In the genomic region with DNA sequence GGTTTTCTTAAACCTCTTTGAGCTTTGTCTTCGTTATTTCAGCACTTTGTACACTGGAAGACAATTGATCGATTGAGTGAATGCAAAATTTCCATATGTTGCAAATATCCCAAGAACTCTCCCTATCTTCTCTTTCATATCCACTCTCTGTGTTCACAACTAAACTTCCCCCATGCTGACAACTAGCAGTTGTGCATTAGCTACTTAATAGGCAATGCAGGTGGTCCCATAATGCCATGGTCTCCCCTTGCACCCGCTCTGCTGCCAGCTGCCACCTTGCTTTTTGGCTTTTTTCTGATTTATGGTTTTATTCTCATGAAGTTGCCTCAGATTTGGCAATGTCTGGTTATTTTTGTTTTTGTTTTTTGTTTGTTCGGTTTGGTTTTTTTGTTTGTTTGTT, we compare ENCODE assay signal across 27 mouse cellular contexts.
DNase-seq lines count a peak whose midpoint lies in the region; ATAC-seq lines count a peak whose summit lies in the region.
"Had no signal": no experiment of that assay in that cellular context is flagged by ENCODE, and none has a peak within 500 bp of the region (broad histone marks: within the 10 kb centered on the region; RNA-seq: fewer than 3 reads in every experiment).

No protein-coding gene starts in this region.

- H3K9ac ChIP-seq in forebrain, embryonic 12.5 days, result no peak overlapping the region
- H3K9ac ChIP-seq in forebrain, embryonic 13.5 days, result no peak overlapping the region
- no peak overlapping the region for H3K9ac ChIP-seq in midbrain, embryonic 15.5 days
- no peak overlapping the region for H3K9ac ChIP-seq in neural tube, embryonic 11.5 days (ENCODE audit: low read length)
- H3K9ac ChIP-seq in neural tube, embryonic 15.5 days (replicated peaks), result no peak overlapping the region
- H3K9ac ChIP-seq: embryonic facial prominence, embryonic 13.5 days; heart, embryonic 12.5 days; heart, embryonic 15.5 days; hindbrain, embryonic 14.5 days had no signal

- H3K4me1 ChIP-seq in forebrain, embryonic 12.5 days, result peaks cover 20% of the 10 kb centered on the region
- H3K4me1 ChIP-seq in forebrain, embryonic 13.5 days, result peaks cover 13% of the 10 kb centered on the region
- peaks cover 26% of the 10 kb centered on the region for H3K4me1 ChIP-seq in midbrain, embryonic 10.5 days
- H3K4me1 ChIP-seq in midbrain, embryonic 15.5 days, result 0 out of 2 replicates have a peak, but pooled peaks cover 3% of the 10 kb centered on the region
- peaks cover 10% of the 10 kb centered on the region for H3K4me1 ChIP-seq in neural tube, embryonic 11.5 days (ENCODE audit: control insufficient read depth, insufficient read depth, low read length)
- peaks cover 4% of the 10 kb centered on the region; the same call in 1 of the 2 replicates for H3K4me1 ChIP-seq in neural tube, embryonic 15.5 days
- H3K4me1 ChIP-seq: embryonic facial prominence, embryonic 10.5 days; embryonic facial prominence, embryonic 13.5 days; heart, embryonic 12.5 days; heart, embryonic 15.5 days had no signal

- no peaks in the 10 kb centered on the region for H3K9me3 ChIP-seq in forebrain, embryonic 12.5 days
- H3K9me3 ChIP-seq in forebrain, embryonic 13.5 days (replicated peaks), result no peaks in the 10 kb centered on the region
- no peaks in the 10 kb centered on the region for H3K9me3 ChIP-seq in midbrain, embryonic 10.5 days (replicated peaks)
- no peaks in the 10 kb centered on the region for H3K9me3 ChIP-seq in midbrain, embryonic 15.5 days
- no peaks in the 10 kb centered on the region for H3K9me3 ChIP-seq in neural tube, embryonic 11.5 days (ENCODE audit: control insufficient read depth, low read length)
- H3K9me3 ChIP-seq in neural tube, embryonic 15.5 days (replicated peaks), result no peaks in the 10 kb centered on the region
- H3K9me3 ChIP-seq: embryonic facial prominence, embryonic 10.5 days; embryonic facial prominence, embryonic 13.5 days; heart, embryonic 12.5 days; heart, embryonic 15.5 days had no signal

- peak; percentile 13 for DNase-seq in embryo, embryonic 11 days
- DNase-seq in embryo, embryonic 10.5 days (ENCODE audit: low spot score), result no peak
- DNase-seq in midbrain, embryonic 10.5 days (ENCODE audit: low spot score), result no peak
- no peak for DNase-seq in neural tube, embryonic 11.5 days (ENCODE audit: low spot score)
- DNase-seq: adrenal gland, adult 8-10 months; adrenal gland, postnatal 25 days; cerebellum, adult 18-20 months; cerebellum, adult 9-10 months; cerebellum, postnatal 14 days; gastrocnemius, postnatal 25 days; heart, adult 18-20 months; heart, postnatal 10 days; heart, postnatal 36 days had no signal

- no peaks in the 10 kb centered on the region for H3K27me3 ChIP-seq in forebrain, embryonic 12.5 days
- H3K27me3 ChIP-seq in forebrain, embryonic 13.5 days, result no peaks in the 10 kb centered on the region
- H3K27me3 ChIP-seq in midbrain, embryonic 10.5 days (ENCODE audit: low read depth, poor library complexity, severe bottlenecking), result no peaks in the 10 kb centered on the region
- no peaks in the 10 kb centered on the region for H3K27me3 ChIP-seq in midbrain, embryonic 15.5 days (replicated peaks)
- no peaks in the 10 kb centered on the region for H3K27me3 ChIP-seq in neural tube, embryonic 11.5 days (ENCODE audit: control insufficient read depth, insufficient read depth, low read length)
- H3K27me3 ChIP-seq in neural tube, embryonic 15.5 days (replicated peaks), result no peaks in the 10 kb centered on the region
- H3K27me3 ChIP-seq: embryonic facial prominence, embryonic 13.5 days; heart, embryonic 12.5 days; heart, embryonic 15.5 days had no signal

- H3K36me3 ChIP-seq in forebrain, embryonic 12.5 days (replicated peaks), result no peaks in the 10 kb centered on the region
- H3K36me3 ChIP-seq in forebrain, embryonic 13.5 days (ENCODE audit: poor library complexity, severe bottlenecking), result no peaks in the 10 kb centered on the region
- H3K36me3 ChIP-seq in midbrain, embryonic 10.5 days, result no peaks in the 10 kb centered on the region
- H3K36me3 ChIP-seq in midbrain, embryonic 15.5 days (replicated peaks), result no peaks in the 10 kb centered on the region
- H3K36me3 ChIP-seq in neural tube, embryonic 11.5 days (ENCODE audit: control insufficient read depth, insufficient read depth, low read length), result no peaks in the 10 kb centered on the region
- no peaks in the 10 kb centered on the region for H3K36me3 ChIP-seq in neural tube, embryonic 15.5 days
- H3K36me3 ChIP-seq: embryonic facial prominence, embryonic 10.5 days; embryonic facial prominence, embryonic 13.5 days; heart, embryonic 12.5 days; heart, embryonic 15.5 days had no signal

- H3K4me3 ChIP-seq in forebrain, embryonic 12.5 days (replicated peaks), result no peak overlapping the region
- H3K4me3 ChIP-seq in forebrain, embryonic 13.5 days, result no peak overlapping the region
- H3K4me3 ChIP-seq in midbrain, embryonic 10.5 days, result no peak overlapping the region
- no peak overlapping the region for H3K4me3 ChIP-seq in midbrain, embryonic 15.5 days
- no peak overlapping the region for H3K4me3 ChIP-seq in neural tube, embryonic 11.5 days (ENCODE audit: low read depth, low read length)
- H3K4me3 ChIP-seq in neural tube, embryonic 15.5 days (replicated peaks), result no peak overlapping the region
- H3K4me3 ChIP-seq: embryonic facial prominence, embryonic 10.5 days; embryonic facial prominence, embryonic 13.5 days; erythroblast, embryonic 14.5 days; heart, embryonic 12.5 days; heart, embryonic 15.5 days had no signal

- no peak overlapping the region for H3K27ac ChIP-seq in forebrain, embryonic 12.5 days
- H3K27ac ChIP-seq in forebrain, embryonic 13.5 days, result no peak overlapping the region
- H3K27ac ChIP-seq in midbrain, embryonic 10.5 days (replicated peaks), result peak overlapping the region; percentile 71
- no peak overlapping the region for H3K27ac ChIP-seq in midbrain, embryonic 15.5 days
- H3K27ac ChIP-seq in neural tube, embryonic 11.5 days (ENCODE audit: low read depth, low read length), result 0 out of 2 replicates have a peak overlapping the region, but pooled peaks have one; percentile 21
- H3K27ac ChIP-seq in neural tube, embryonic 15.5 days (replicated peaks), result no peak overlapping the region
- H3K27ac ChIP-seq: embryonic facial prominence, embryonic 10.5 days; embryonic facial prominence, embryonic 13.5 days; heart, embryonic 15.5 days; hindbrain, embryonic 14.5 days; hindbrain, postnatal 0 days had no signal

- 47% methylated on average over 4 of the region's 4 CpGs for WGBS in forebrain, embryonic 12.5 days
- WGBS in forebrain, embryonic 13.5 days, result 48% methylated on average over 4 of the region's 4 CpGs
- WGBS in midbrain, embryonic 10.5 days, result 88% methylated on average over 4 of the region's 4 CpGs
- 49% methylated on average over 4 of the region's 4 CpGs for WGBS in midbrain, embryonic 15.5 days
- 61% methylated on average over 4 of the region's 4 CpGs for WGBS in neural tube, embryonic 11.5 days
- 43% methylated on average over 4 of the region's 4 CpGs for WGBS in neural tube, embryonic 15.5 days

- ATAC-seq in forebrain, embryonic 12.5 days (ENCODE audit: low FRiP score), result 0 out of 2 replicates have a peak, but pooled peaks have one; percentile 58
- ATAC-seq in forebrain, embryonic 13.5 days, result no peak
- no peak for ATAC-seq in midbrain, embryonic 15.5 days (replicated peaks)
- peak; percentile 32; the same call in 1 of the 2 replicates for ATAC-seq in neural tube, embryonic 11.5 days (ENCODE audit: insufficient read depth, low FRiP score, low TSS enrichment)
- no peak for ATAC-seq in neural tube, embryonic 15.5 days (ENCODE audit: low FRiP score)
- ATAC-seq: activated CD4-positive, CD25-positive, alpha-beta regulatory T cell, adult 4 months; hindbrain, postnatal 0 days; inflammation-experienced regulatory T-cells, adult 6 months; intestine, embryonic 16.5 days had no signal

- H3K4me2 ChIP-seq in forebrain, embryonic 12.5 days, result no peak overlapping the region
- no peak overlapping the region for H3K4me2 ChIP-seq in forebrain, embryonic 13.5 days
- no peak overlapping the region for H3K4me2 ChIP-seq in midbrain, embryonic 15.5 days
- no peak overlapping the region for H3K4me2 ChIP-seq in neural tube, embryonic 11.5 days (ENCODE audit: low read depth)
- H3K4me2 ChIP-seq in neural tube, embryonic 15.5 days, result no peak overlapping the region
- H3K4me2 ChIP-seq: embryonic facial prominence, embryonic 13.5 days; heart, embryonic 12.5 days; heart, embryonic 15.5 days; hindbrain, embryonic 14.5 days had no signal

Comparison
In these comparisons a context has a peak if more than half of its experiments do, and no peak if none do; other contexts are left out.
1. ATAC-seq: peak in forebrain, embryonic 12.5 days (single experiment) and neural tube, embryonic 11.5 days (single experiment); none in forebrain, embryonic 13.5 days (single experiment), midbrain, embryonic 15.5 days (single experiment) and neural tube, embryonic 15.5 days (single experiment).
2. H3K27ac ChIP-seq: peak in midbrain, embryonic 10.5 days (single experiment) and neural tube, embryonic 11.5 days (single experiment); none in forebrain, embryonic 12.5 days (single experiment), forebrain, embryonic 13.5 days (single experiment), midbrain, embryonic 15.5 days (single experiment) and neural tube, embryonic 15.5 days (single experiment).